Mouse (Mus musculus): ENCODE measurements around the gene Nrp2. TPM values are rescaled to one million over a fixed set of nuclear protein-coding genes. Genes with fewer than 3 reads are reported as not detected.

Gene Nrp2
- polyA plus RNA-seq, 1 experiment from 2014 or later = 43.8 TPM

GRCm38 (mm10) chr1:62801842-62802241, 98.8 kb downstream of the Nrp2 start:
- no peaks in the 10 kb centered on the region for H3K36me3 ChIP-seq
- H3K9me3 ChIP-seq (replicated peaks) = no peaks in the 10 kb centered on the region
- H3K4me2 ChIP-seq (replicated peaks) = no peak overlapping the region
- 0 out of 2 replicates have a peak, but pooled peaks cover 4% of the 10 kb centered on the region for H3K4me1 ChIP-seq
- ATAC-seq (ENCODE audit: low FRiP score) = no peak
- H3K4me3 ChIP-seq = no peak overlapping the region
- H3K9ac ChIP-seq = no peak overlapping the region
- no peaks in the 10 kb centered on the region for H3K27me3 ChIP-seq
- WGBS = 81% methylated on average over 3 of the region's 3 CpGs
- H3K27ac ChIP-seq = no peak overlapping the region

GRCm38 (mm10) chr1:62803544-62803943, 100.5 kb downstream of the Nrp2 start:
- H3K9ac ChIP-seq = no peak overlapping the region
- H3K4me2 ChIP-seq (replicated peaks) = no peak overlapping the region
- WGBS = 86% methylated on average over 1 of the region's 1 CpGs
- no peak overlapping the region for H3K27ac ChIP-seq
- no peak for ATAC-seq (ENCODE audit: low FRiP score)
- H3K36me3 ChIP-seq = no peaks in the 10 kb centered on the region
- no peaks in the 10 kb centered on the region for H3K9me3 ChIP-seq (replicated peaks)
- no peak overlapping the region for H3K4me3 ChIP-seq
- H3K27me3 ChIP-seq = no peaks in the 10 kb centered on the region
- H3K4me1 ChIP-seq = 0 out of 2 replicates have a peak, but pooled peaks cover 4% of the 10 kb centered on the region

GRCm38 (mm10) chr1:62806014-62806413, 102.9 kb downstream of the Nrp2 start:
- Histone ChIP-seq H3K9me3 (replicated peaks) (no peaks in the 10 kb centered on the region), H3K36me3 (no peaks in the 10 kb centered on the region), H3K4me2 (replicated peaks) (no peak overlapping the region), H3K9ac (no peak overlapping the region), H3K4me1 (0 out of 2 replicates have a peak, but pooled peaks cover 3% of the 10 kb centered on the region), H3K27ac (no peak overlapping the region), H3K4me3 (no peak overlapping the region), H3K27me3 (no peaks in the 10 kb centered on the region)
- no peak for ATAC-seq (ENCODE audit: low FRiP score)
- WGBS = 11% methylated on average over 1 of the region's 1 CpGs

GRCm38 (mm10) chr1:62808395-62808794, 105.3 kb downstream of the Nrp2 start:
- no peaks in the 10 kb centered on the region for H3K4me1 ChIP-seq
- H3K9me3 ChIP-seq (replicated peaks) = no peaks in the 10 kb centered on the region
- no peak overlapping the region for H3K4me2 ChIP-seq (replicated peaks)
- H3K27me3 ChIP-seq = no peaks in the 10 kb centered on the region
- no peaks in the 10 kb centered on the region for H3K36me3 ChIP-seq
- no peak for ATAC-seq (ENCODE audit: low FRiP score)
- no peak overlapping the region for H3K9ac ChIP-seq
- WGBS = 88% methylated on average over 4 of the region's 4 CpGs
- no peak overlapping the region for H3K27ac ChIP-seq
- H3K4me3 ChIP-seq = no peak overlapping the region

GRCm38 (mm10) chr1:62809601-62810228, 106.6 kb downstream of the Nrp2 start:
- Histone ChIP-seq H3K27ac (no peak overlapping the region), H3K9me3 (replicated peaks) (no peaks in the 10 kb centered on the region), H3K4me3 (no peak overlapping the region), H3K4me1 (no peaks in the 10 kb centered on the region), H3K36me3 (no peaks in the 10 kb centered on the region), H3K4me2 (replicated peaks) (no peak overlapping the region), H3K9ac (no peak overlapping the region), H3K27me3 (no peaks in the 10 kb centered on the region)
- WGBS = 90% methylated on average over 8 of the region's 8 CpGs
- ATAC-seq (ENCODE audit: low FRiP score) = no peak

GRCm38 (mm10) chr1:62811141-62811540, 108.1 kb downstream of the Nrp2 start:
- ATAC-seq (ENCODE audit: low FRiP score) = no peak
- no peak overlapping the region for H3K27ac ChIP-seq
- WGBS = 91% methylated on average over 7 of the region's 7 CpGs

GRCm38 (mm10) chr1:62812701-62813684, 109.9 kb downstream of the Nrp2 start:
- 50% methylated on average over 10 of the region's 10 CpGs for WGBS
- no peaks in the 10 kb centered on the region for H3K9me3 ChIP-seq (replicated peaks)
- no peak overlapping the region for H3K27ac ChIP-seq
- H3K4me1 ChIP-seq = no peaks in the 10 kb centered on the region
- ATAC-seq (ENCODE audit: low FRiP score) = no peak
- no peak overlapping the region for H3K4me3 ChIP-seq
- no peak overlapping the region for H3K4me2 ChIP-seq (replicated peaks)
- no peak overlapping the region for H3K9ac ChIP-seq
- no peaks in the 10 kb centered on the region for H3K27me3 ChIP-seq
- no peaks in the 10 kb centered on the region for H3K36me3 ChIP-seq

More at GRCm38 (mm10) chr1:62811141-62811540, 108.1 kb downstream of the Nrp2 start:
- no peaks in the 10 kb centered on the region for H3K9me3 ChIP-seq (replicated peaks)
- H3K4me3 ChIP-seq = no peak overlapping the region
- H3K9ac ChIP-seq = no peak overlapping the region
- H3K4me2 ChIP-seq (replicated peaks) = no peak overlapping the region
- no peaks in the 10 kb centered on the region for H3K36me3 ChIP-seq
- no peaks in the 10 kb centered on the region for H3K27me3 ChIP-seq
- no peaks in the 10 kb centered on the region for H3K4me1 ChIP-seq

- Histone ChIP-seq H3K27ac (no peak overlapping the region), H3K36me3 (no peaks in the 10 kb centered on the region), H3K4me3 (no peak overlapping the region), H3K4me1 (no peaks in the 10 kb centered on the region), H3K27me3 (no peaks in the 10 kb centered on the region), H3K9ac (no peak overlapping the region), H3K4me2 (replicated peaks) (no peak overlapping the region), H3K9me3 (replicated peaks) (no peaks in the 10 kb centered on the region)
- WGBS = 64% methylated on average over 1 of the region's 1 CpGs
- no peak for ATAC-seq (ENCODE audit: low FRiP score)
Measured at GRCm38 (mm10) chr1:62813938-62814337, 110.9 kb downstream of the Nrp2 start.

GRCm38 (mm10) chr1:62817566-62817965, 114.5 kb downstream of the Nrp2 start:
- no peak overlapping the region for H3K4me2 ChIP-seq (replicated peaks)
- 91% methylated on average over 7 of the region's 7 CpGs for WGBS
- H3K4me3 ChIP-seq = no peak overlapping the region
- no peaks in the 10 kb centered on the region for H3K27me3 ChIP-seq
- H3K9ac ChIP-seq = no peak overlapping the region
- no peak for ATAC-seq (ENCODE audit: low FRiP score)
- no peaks in the 10 kb centered on the region for H3K4me1 ChIP-seq
- H3K36me3 ChIP-seq = no peaks in the 10 kb centered on the region
- no peaks in the 10 kb centered on the region for H3K9me3 ChIP-seq (replicated peaks)
- H3K27ac ChIP-seq = no peak overlapping the region

- 76% methylated on average over 3 of the region's 3 CpGs for WGBS
Measured at GRCm38 (mm10) chr1:62820170-62820569, 117.1 kb downstream of the Nrp2 start.

GRCm38 (mm10) chr1:62821509-62822398, 118.7 kb downstream of the Nrp2 start:
- no peak for ATAC-seq (ENCODE audit: low FRiP score)
- Histone ChIP-seq H3K9me3 (replicated peaks) (no peaks in the 10 kb centered on the region), H3K27me3 (no peaks in the 10 kb centered on the region), H3K27ac (no peak overlapping the region), H3K4me1 (no peaks in the 10 kb centered on the region), H3K4me3 (no peak overlapping the region), H3K4me2 (replicated peaks) (no peak overlapping the region), H3K36me3 (no peaks in the 10 kb centered on the region), H3K9ac (no peak overlapping the region)
- WGBS = 39% methylated on average over 10 of the region's 10 CpGs

More at GRCm38 (mm10) chr1:62820170-62820569, 117.1 kb downstream of the Nrp2 start:
- Histone ChIP-seq H3K4me1 (no peaks in the 10 kb centered on the region), H3K36me3 (no peaks in the 10 kb centered on the region), H3K27ac (no peak overlapping the region), H3K4me3 (no peak overlapping the region), H3K9me3 (replicated peaks) (no peaks in the 10 kb centered on the region), H3K27me3 (no peaks in the 10 kb centered on the region), H3K4me2 (replicated peaks) (no peak overlapping the region), H3K9ac (no peak overlapping the region)
- no peak for ATAC-seq (ENCODE audit: low FRiP score)
